In the genomic region with DNA sequence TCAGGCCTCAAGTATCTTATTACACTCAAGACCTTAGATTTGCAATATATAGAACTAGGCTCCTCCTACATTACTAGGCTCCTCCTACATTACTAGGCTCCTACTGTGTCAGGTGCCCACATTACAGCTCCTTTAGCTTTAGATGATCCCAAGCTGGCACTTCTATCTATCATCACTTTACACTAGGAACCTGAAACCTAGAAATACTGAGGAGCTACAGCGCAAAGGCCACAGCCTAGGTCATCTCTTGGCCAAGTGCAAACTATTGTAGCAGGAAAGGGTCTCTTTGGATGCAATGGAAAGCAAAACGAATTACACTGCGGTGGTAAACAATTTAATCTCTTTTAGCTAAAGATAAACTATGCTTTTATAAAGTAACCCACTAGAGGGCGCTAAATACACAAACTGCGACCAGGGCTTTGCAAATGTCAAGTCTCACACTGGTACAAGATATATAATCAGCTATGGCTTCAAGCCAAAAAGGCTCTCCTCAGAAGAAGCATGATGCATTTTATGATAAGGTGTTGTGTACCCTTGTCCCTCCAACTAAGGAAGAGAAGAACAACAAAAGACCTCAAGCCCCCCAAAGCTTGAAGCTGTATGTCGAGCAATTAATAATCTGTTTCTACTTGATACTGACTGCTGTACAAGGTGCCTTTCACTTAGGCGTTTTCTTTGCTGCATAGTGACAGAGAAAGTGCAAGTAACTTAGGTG, we compare ENCODE assay signal across 8 mouse cellular contexts. TPM values are rescaled to one million over a fixed set of nuclear protein-coding genes. Genes with fewer than 3 reads are reported as not detected.
DNase-seq lines count a peak whose midpoint lies in the region; ATAC-seq and TF ChIP-seq lines count a peak whose summit lies in the region.

No protein-coding gene starts in this region.

- no peak overlapping the region for H3K9ac ChIP-seq in kidney, embryonic 16.5 days (replicated peaks; ENCODE audit: low read length)
- H3K9ac ChIP-seq in MEL (ENCODE audit: control insufficient read depth, low read depth, low read length, poor library complexity, severe bottlenecking): peak overlapping the region; percentile 55
- H3K9ac ChIP-seq in hindbrain, embryonic 13.5 days: peak overlapping the region; percentile 46; the same call in 1 of the 2 replicates

- H3K9me3 ChIP-seq in kidney, embryonic 16.5 days (ENCODE audit: low read length): no peaks in the 10 kb centered on the region
- H3K9me3 ChIP-seq in MEL (replicated peaks; ENCODE audit: insufficient read depth, low read length): no peaks in the 10 kb centered on the region
- H3K9me3 ChIP-seq in hindbrain, embryonic 13.5 days: no peaks in the 10 kb centered on the region

- no peaks in the 10 kb centered on the region; the same call in 1 of the 2 replicates for H3K36me3 ChIP-seq in kidney, embryonic 16.5 days (ENCODE audit: insufficient read depth, low read length)
- H3K36me3 ChIP-seq in MEL (ENCODE audit: control insufficient read depth in 1 of 2, insufficient read depth in 2 of 2, low read length in 2 of 2): peaks cover 0 to 27% of the 10 kb centered on the region in 2 experiments; a peak in 2 of 4 replicates
- peaks cover 10% of the 10 kb centered on the region for H3K36me3 ChIP-seq in hindbrain, embryonic 13.5 days
- H3K36me3 ChIP-seq in splenic B cell, adult 2 months (ENCODE audit: control insufficient read depth, insufficient read depth, low read length, poor library complexity, severe bottlenecking): no peaks in the 10 kb centered on the region

- no peak overlapping the region for H3K4me3 ChIP-seq in kidney, embryonic 16.5 days (ENCODE audit: low read length)
- peak overlapping the region; percentile 45 to 52 for H3K4me3 ChIP-seq in MEL (ENCODE audit: control insufficient read depth in 1 of 2, insufficient read depth in 1 of 2, low read depth in 2 of 2, low read length in 2 of 2)
- H3K4me3 ChIP-seq in hindbrain, embryonic 13.5 days: peak overlapping the region; percentile 3; the same call in 1 of the 2 replicates

- peak; percentile 51 for DNase-seq in kidney, adult 18-20 months
- peak; percentile 90 for DNase-seq in MEL (ENCODE audit: low read depth, low spot score)
- peak; percentile 79 for DNase-seq in embryo, embryonic 11 days
- DNase-seq in lung, postnatal 25 days (ENCODE audit: low spot score): peak; percentile 86
- peak; percentile 85 for DNase-seq in splenic B cell, adult 2 months (ENCODE audit: low read depth, low spot score)
- no peak for DNase-seq in testis, postnatal 10 days (ENCODE audit: low spot score)

- no peak for TF ChIP-seq POLR2A in MEL (IDR thresholded peaks at IDR 0.05; ENCODE audit: control insufficient read depth in 1 of 2, insufficient read depth in 1 of 2, low read depth in 1 of 2, low read length in 2 of 2, poor library complexity in 1 of 2)

- no peak overlapping the region for H3K27ac ChIP-seq in kidney, embryonic 16.5 days (ENCODE audit: low read length)
- peak overlapping the region; percentile 33 for H3K27ac ChIP-seq in MEL (ENCODE audit: control insufficient read depth, low read depth, low read length)
- H3K27ac ChIP-seq in hindbrain, embryonic 13.5 days: peak overlapping the region; percentile 84

- peaks cover 75% of the 10 kb centered on the region for H3K4me1 ChIP-seq in kidney, embryonic 16.5 days (ENCODE audit: insufficient read depth, low read length)
- H3K4me1 ChIP-seq in MEL (ENCODE audit: control insufficient read depth in 1 of 2, insufficient read depth in 2 of 2, low read length in 2 of 2): peaks cover 8 to 14% of the 10 kb centered on the region in 2 experiments
- peaks cover 88% of the 10 kb centered on the region for H3K4me1 ChIP-seq in hindbrain, embryonic 13.5 days (replicated peaks)

- H3K4me2 ChIP-seq in kidney, embryonic 16.5 days (replicated peaks; ENCODE audit: low read depth, low read length): no peak overlapping the region
- H3K4me2 ChIP-seq in hindbrain, embryonic 13.5 days: peak overlapping the region; percentile 23

- peaks cover 5% of the 10 kb centered on the region for H3K79me2 ChIP-seq in MEL (ENCODE audit: control insufficient read depth, insufficient read depth, low read length, poor library complexity)

- TF ChIP-seq EP300 in MEL (IDR thresholded peaks at IDR 0.05; ENCODE audit: low read depth in 1 of 2, low read length in 2 of 2): peak; percentile 29 to 30; a peak in 3 of 4 replicates

- no peak for ATAC-seq in kidney, embryonic 16.5 days (ENCODE audit: low FRiP score, low TSS enrichment)
- ATAC-seq in hindbrain, embryonic 13.5 days (ENCODE audit: low FRiP score): peak; percentile 6; the same call in 1 of the 2 replicates

- TF ChIP-seq CTCF in MEL (IDR thresholded peaks at IDR 0.05 in 2 of 3, conservative IDR thresholded peaks at IDR 0.05 in 1 of 3; ENCODE audit: control insufficient read depth in 1 of 3, insufficient read depth in 1 of 3, low read depth in 2 of 3, low read length in 3 of 3, poor library complexity in 1 of 3, severe bottlenecking in 1 of 3): peak; percentile 52 to 92 (median 70)

- WGBS in kidney, embryonic 16.5 days: 28% methylated on average over 7 of the region's 7 CpGs
- 25% methylated on average over 7 of the region's 7 CpGs for WGBS in hindbrain, embryonic 13.5 days

- H3K27me3 ChIP-seq in kidney, embryonic 16.5 days (ENCODE audit: insufficient read depth, low read length): no peaks in the 10 kb centered on the region
- no peaks in the 10 kb centered on the region for H3K27me3 ChIP-seq in MEL (ENCODE audit: control insufficient read depth in 1 of 2, insufficient read depth in 2 of 2, low read length in 2 of 2)
- no peaks in the 10 kb centered on the region for H3K27me3 ChIP-seq in hindbrain, embryonic 13.5 days
- H3K27me3 ChIP-seq in splenic B cell, adult 2 months (ENCODE audit: control insufficient read depth, insufficient read depth, low read length, poor library complexity, severe bottlenecking): no peaks in the 10 kb centered on the region

- TF ChIP-seq RAD21 in MEL (IDR thresholded peaks at IDR 0.05; ENCODE audit: low read depth, low read length): peak; percentile 97

TF ChIP-seq in MEL, 35 proteins besides CTCF, POLR2A, EP300 and RAD21 (continues in another document):
- TF ChIP-seq UBTF (IDR thresholded peaks at IDR 0.05; ENCODE audit: borderline replicate concordance, insufficient read depth, low read depth, low read length): no peak
- TF ChIP-seq USF1 (IDR thresholded peaks at IDR 0.05; ENCODE audit: low read depth, low read length): no peak
- no peak for TF ChIP-seq MYB (IDR thresholded peaks at IDR 0.05; ENCODE audit: low read depth, low read length)
- TF ChIP-seq POLR2AphosphoS5 (IDR thresholded peaks at IDR 0.05; ENCODE audit: borderline replicate concordance, low read depth, low read length): no peak
- TF ChIP-seq GABPA (IDR thresholded peaks at IDR 0.05; ENCODE audit: low read depth, low read length): no peak
- TF ChIP-seq JUND (IDR thresholded peaks at IDR 0.05; ENCODE audit: low read depth, low read length): 0 out of 2 replicates have a peak, but pooled peaks have one; percentile 19
- no peak for TF ChIP-seq TAL1 (IDR thresholded peaks at IDR 0.05; ENCODE audit: low read length)
- peak; percentile 84 for TF ChIP-seq GATA1 (IDR thresholded peaks at IDR 0.05; ENCODE audit: low read depth, low read length)
- TF ChIP-seq TCF12 (IDR thresholded peaks at IDR 0.05; ENCODE audit: low read depth, low read length): peak; percentile 37; the same call in 1 of the 2 replicates
- peak; percentile 87 for TF ChIP-seq SMC3 (IDR thresholded peaks at IDR 0.05; ENCODE audit: low read depth, low read length)
- TF ChIP-seq RCOR1 (IDR thresholded peaks at IDR 0.05; ENCODE audit: low read depth, low read length): 0 out of 2 replicates have a peak, but pooled peaks have one; percentile 63
- peak; percentile 78 for TF ChIP-seq MYC (IDR thresholded peaks at IDR 0.05; ENCODE audit: low read depth, low read length)
- TF ChIP-seq TBP (IDR thresholded peaks at IDR 0.05; ENCODE audit: low read depth, low read length): no peak
- TF ChIP-seq NRF1 (IDR thresholded peaks at IDR 0.05; ENCODE audit: insufficient read depth, low read depth, low read length, poor library complexity, severe bottlenecking): no peak
- no peak for TF ChIP-seq USF2 (IDR thresholded peaks at IDR 0.05; ENCODE audit: borderline replicate concordance in 1 of 2, insufficient read depth in 1 of 2, low read depth in 1 of 2, low read length in 2 of 2)
- peak; percentile 94 for TF ChIP-seq SIN3A (IDR thresholded peaks at IDR 0.05; ENCODE audit: low read length)
- 0 out of 2 replicates have a peak, but pooled peaks have one; percentile 42 for TF ChIP-seq ZMIZ1 (IDR thresholded peaks at IDR 0.05; ENCODE audit: low read depth, low read length)
- no peak; the same call in 1 of the 2 replicates for TF ChIP-seq KAT2A (conservative IDR thresholded peaks at IDR 0.05; ENCODE audit: low read depth, low read length)
- TF ChIP-seq MAX (IDR thresholded peaks at IDR 0.05; ENCODE audit: low read length): peak; percentile 68
- TF ChIP-seq ZKSCAN1 (IDR thresholded peaks at IDR 0.05; ENCODE audit: low read depth, low read length): no peak; the same call in 1 of the 2 replicates
- 0 out of 2 replicates have a peak, but pooled peaks have one; percentile 28 for TF ChIP-seq ELF1 (IDR thresholded peaks at IDR 0.05; ENCODE audit: low read depth, low read length)
- TF ChIP-seq POLR2AphosphoS2 (IDR thresholded peaks at IDR 0.05; ENCODE audit: low read length): no peak; the same call in 1 of the 2 replicates
- no peak for TF ChIP-seq MEF2A (IDR thresholded peaks at IDR 0.05; ENCODE audit: extremely low read depth, insufficient replicate concordance, low read depth, low read length, poor library complexity, severe bottlenecking)
- TF ChIP-seq ZC3H11A (IDR thresholded peaks at IDR 0.05; ENCODE audit: low read depth, low read length): peak; percentile 93
- TF ChIP-seq E2F4 (IDR thresholded peaks at IDR 0.05; ENCODE audit: borderline replicate concordance, low read depth, low read length): no peak
- TF ChIP-seq CHD1 (IDR thresholded peaks at IDR 0.05; ENCODE audit: low read depth, low read length): peak; percentile 83; the same call in 1 of the 2 replicates
- TF ChIP-seq MXI1 (IDR thresholded peaks at IDR 0.05; ENCODE audit: low read depth, low read length): peak; percentile 80
- 0 out of 2 replicates have a peak, but pooled peaks have one; percentile 19 for TF ChIP-seq BHLHE40 (IDR thresholded peaks at IDR 0.05; ENCODE audit: borderline replicate concordance, low read depth, low read length)
- TF ChIP-seq HCFC1 (IDR thresholded peaks at IDR 0.05; ENCODE audit: low read depth, low read length): peak; percentile 49; the same call in 1 of the 2 replicates

RNA-seq across cellular contexts. Expression of a gene that starts 18.5 kb away (rescaled TPM):
- polyA plus RNA-seq in kidney, embryonic 16.5 days (2015; fragmentation: Nextera tagmentation; extraction: Ambion mirVana): 98.8 and 99.9 TPM in 2 replicates
- 16.2 and 21.5 TPM in 2 replicates for total RNA-seq in MEL (2012; rRNA removed)
- 10 to 100 TPM; 29.3 to 75.6 TPM for polyA plus RNA-seq in MEL (2012; ENCODE audit: insufficient read depth in 1 of 2, insufficient read length in 2 of 2, low read depth in 1 of 2, low replicate concordance in 2 of 2, missing spikeins in 1 of 2)
- 169 and 170 TPM in 2 replicates for polyA plus RNA-seq in hindbrain, embryonic 13.5 days (2015; fragmentation: Nextera tagmentation; extraction: Ambion mirVana)
